Mouse (Mus musculus) forebrain, embryonic 13.5 days (tissue): ENCODE results near the gene Utf1. TPM values are rescaled to one million over a fixed set of nuclear protein-coding genes. Genes with fewer than 3 reads are reported as not detected.

Source experiments
- ATAC-seq: fragments of 200-750 bp; cut with Nextera tagmentation; 2 replicates; pipeline ENCODE4 v1.8.0; 2017
- H3K27ac ChIP-seq: fragments of 300-500 bp; sonication (generic); 2 replicates; pipeline ENCODE4 v1.5.1; 2015; ENCODE audit warnings: inconsistent platforms, mild to moderate bottlenecking, moderate library complexity
- H3K27me3 ChIP-seq: fragments of 300-500 bp; sonication (generic); 2 replicates; pipeline ENCODE4 v1.6.1; 2015; ENCODE audit warnings: mild to moderate bottlenecking, inconsistent platforms
- H3K36me3 ChIP-seq: fragments of 300-500 bp; sonication (generic); 2 replicates; pipeline ENCODE4 v1.6.1; 2015; ENCODE audit warnings: mild to moderate bottlenecking, inconsistent platforms; ENCODE audit not compliant: poor library complexity, severe bottlenecking
- H3K4me1 ChIP-seq: fragments of 300-500 bp; sonication (generic); 2 replicates; pipeline ENCODE4 v1.6.1; 2015; ENCODE audit warnings: inconsistent platforms
- H3K4me2 ChIP-seq: fragments of 300-500 bp; sonication (generic); 2 replicates; pipeline ENCODE4 v1.6.1; 2015; ENCODE audit warnings: inconsistent platforms, mild to moderate bottlenecking, moderate library complexity
- H3K4me3 ChIP-seq: fragments of 300-500 bp; sonication (generic); 2 replicates; pipeline ENCODE4 v1.5.1; 2015; ENCODE audit warnings: mild to moderate bottlenecking, inconsistent platforms
- H3K9ac ChIP-seq: fragments of 300-500 bp; sonication (generic); 2 replicates; pipeline ENCODE4 v1.6.1; 2015; ENCODE audit warnings: mild to moderate bottlenecking, inconsistent platforms
- H3K9me3 ChIP-seq: fragments of 300-500 bp; sonication (generic); replicated peaks from 2 replicates; pipeline ENCODE4 v1.6.1; 2016; ENCODE audit warnings: inconsistent platforms
- WGBS: fragments of 180-500 bp; shearing (Covaris S2); methylation state at CpG from one replicate; pipeline ENCODE4 v1.1.7; 2015; 5-methylcytosine and 5-hydroxymethylcytosine counted together
- polyA plus RNA-seq: library from polyadenylated mRNA; unstranded; fragments of >200 nt; fragmentation: Nextera tagmentation; extraction: Ambion mirVana; gene quantifications from 2 replicates; pipeline ENCODE4 v1.2.1, GENCODE M21; 2015

Gene Utf1
- polyA plus RNA-seq, 1 experiment from 2014 or later, result not detected

- Histone ChIP-seq H3K9ac (no peak overlapping the region; the same call in 1 of the 2 replicates), H3K27me3 (peaks cover 35% of the 10 kb centered on the region), H3K36me3 (no peaks in the 10 kb centered on the region), H3K9me3 (no peaks in the 10 kb centered on the region), H3K4me1 (peaks cover 21% of the 10 kb centered on the region), H3K27ac (no peak overlapping the region), H3K4me2 (no peak overlapping the region), H3K4me3 (no peak overlapping the region)
- WGBS, result 34% methylated on average over 6 of the region's 6 CpGs
- ATAC-seq, result peak; percentile 65
Observed at GRCm38 (mm10) chr7:139909469-139909868, 34.1 kb upstream of the Utf1 start.

DNA sequence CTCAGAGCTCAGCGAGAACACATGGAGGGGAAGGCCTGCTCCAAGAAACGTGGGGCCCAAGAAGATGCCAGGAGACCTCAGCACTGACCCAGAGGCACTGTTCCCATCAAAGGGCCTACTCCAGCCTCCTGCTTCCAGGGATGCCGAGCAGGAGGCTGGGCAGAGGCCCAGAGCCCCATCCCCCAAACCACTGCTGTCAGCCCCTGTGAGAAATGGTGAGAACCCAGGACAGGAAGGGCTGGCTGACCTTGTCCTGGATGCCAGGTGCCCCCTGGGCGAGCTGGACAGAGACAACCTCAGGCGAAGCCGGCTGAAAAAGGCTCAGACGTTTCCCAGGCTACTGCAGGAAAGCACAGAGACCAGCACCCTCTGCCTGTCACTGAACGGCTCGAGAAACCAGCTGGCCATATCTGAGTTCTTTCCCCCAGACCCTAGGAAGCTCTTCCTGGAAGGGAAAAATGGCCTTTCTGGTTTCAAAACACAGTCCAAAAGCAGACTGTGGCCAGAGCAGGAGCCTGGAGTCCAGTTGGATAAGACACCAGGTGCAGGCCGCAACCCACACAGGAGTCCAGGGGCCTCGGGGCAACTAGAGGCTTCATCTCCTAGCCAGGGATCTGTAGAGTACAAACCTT is 33.3 kb upstream of the Utf1 start:
- Histone ChIP-seq H3K4me3 (no peak overlapping the region), H3K4me2 (no peak overlapping the region), H3K36me3 (no peaks in the 10 kb centered on the region), H3K27me3 (peaks cover 36% of the 10 kb centered on the region), H3K27ac (no peak overlapping the region), H3K4me1 (peaks cover 21% of the 10 kb centered on the region), H3K9ac (no peak overlapping the region), H3K9me3 (no peaks in the 10 kb centered on the region)
- no peak for ATAC-seq
- WGBS, result 61% methylated on average over 11 of the region's 11 CpGs

DNA sequence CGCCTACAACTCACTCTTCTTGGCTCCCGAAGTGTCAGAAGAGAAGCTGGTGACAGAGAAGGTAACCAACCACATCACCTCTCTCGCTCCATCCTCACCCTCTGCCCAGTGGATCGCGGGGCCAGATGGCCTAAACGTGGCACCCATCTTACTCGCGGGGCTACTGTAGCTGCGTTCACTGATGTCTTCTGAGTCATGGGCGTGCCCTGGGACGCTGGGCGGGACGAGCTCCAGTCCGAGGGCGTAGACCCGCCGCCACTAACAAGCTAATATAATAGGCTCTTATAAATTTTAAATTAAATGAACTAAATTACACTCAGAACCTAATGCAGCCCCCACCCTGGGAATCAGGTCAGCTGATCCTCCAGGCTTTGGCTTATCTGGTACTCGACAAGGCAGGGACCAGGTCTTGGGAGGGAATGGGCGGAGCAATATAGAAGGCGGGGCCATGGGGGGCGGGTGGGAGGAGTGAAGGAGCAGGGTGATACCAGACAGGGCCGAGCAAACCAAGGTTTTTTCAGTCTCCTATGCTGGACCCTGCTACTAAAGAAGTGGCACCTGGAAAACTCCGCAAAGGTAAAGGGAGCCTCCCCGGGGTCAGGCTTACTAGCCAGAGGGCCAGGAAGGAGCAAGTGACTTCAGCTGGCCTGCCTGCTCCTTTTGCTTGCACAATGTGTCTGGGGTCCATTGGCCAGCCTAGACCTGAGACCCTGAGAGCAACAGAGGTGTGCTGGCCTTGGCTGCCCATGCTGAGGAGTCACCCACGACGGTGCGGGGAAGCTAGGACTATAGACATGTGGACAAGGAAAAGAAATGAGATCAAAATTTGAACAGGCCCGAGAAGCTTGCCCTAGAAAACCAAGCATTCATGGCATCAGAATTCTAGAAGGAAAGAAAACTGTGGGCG is 29.2 kb upstream of the Utf1 start:
- 11% methylated on average over 29 of the region's 29 CpGs for WGBS
- no peak overlapping the region for H3K9ac ChIP-seq
- H3K27ac ChIP-seq, result no peak overlapping the region
- peaks cover 61% of the 10 kb centered on the region for H3K27me3 ChIP-seq
- H3K4me1 ChIP-seq, result peaks cover 14% of the 10 kb centered on the region
- peak overlapping the region; percentile 47 for H3K4me2 ChIP-seq
- H3K9me3 ChIP-seq, result no peaks in the 10 kb centered on the region
- peak overlapping the region; percentile 25 for H3K4me3 ChIP-seq
- no peaks in the 10 kb centered on the region for H3K36me3 ChIP-seq
- peak; percentile 60; the same call in 1 of the 2 replicates for ATAC-seq

DNA sequence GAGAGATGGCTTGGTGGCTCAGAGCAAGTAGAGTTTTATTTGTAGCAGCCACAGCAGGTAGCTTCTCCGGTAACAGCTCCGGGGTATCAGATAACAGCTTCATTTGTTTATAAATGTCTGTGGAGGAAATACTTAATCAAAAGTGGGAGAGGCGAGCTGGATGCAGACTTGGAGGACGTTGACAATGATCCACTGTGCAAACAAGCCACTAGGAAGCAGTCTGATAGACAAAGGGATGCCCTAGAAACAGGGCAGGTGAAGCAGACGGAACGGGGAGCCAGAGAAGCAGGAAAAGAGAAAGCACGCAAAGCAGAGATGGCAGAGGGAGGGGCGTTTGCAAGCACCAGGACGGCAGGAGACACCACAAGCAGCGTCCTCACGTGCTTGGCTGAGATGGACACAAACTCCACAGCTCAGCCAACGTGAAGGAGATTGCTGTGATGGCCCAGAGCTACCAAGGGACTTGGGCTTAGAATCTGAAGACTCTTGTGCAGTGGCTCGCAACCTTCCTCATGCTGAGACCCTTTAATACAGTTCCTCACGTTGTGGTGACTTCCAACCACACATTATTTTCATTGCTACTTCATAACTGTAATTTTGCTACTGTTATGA is 27.8 kb upstream of the Utf1 start:
- Histone ChIP-seq H3K4me1 (peaks cover 5% of the 10 kb centered on the region; the same call in 1 of the 2 replicates), H3K4me3 (no peak overlapping the region), H3K4me2 (peak overlapping the region; percentile 16; the same call in 1 of the 2 replicates), H3K36me3 (no peaks in the 10 kb centered on the region), H3K27me3 (peaks cover 70% of the 10 kb centered on the region), H3K9ac (no peak overlapping the region; the same call in 1 of the 2 replicates), H3K27ac (no peak overlapping the region), H3K9me3 (no peaks in the 10 kb centered on the region)
- ATAC-seq, result no peak
- WGBS, result 7% methylated on average over 14 of the region's 14 CpGs

DNA sequence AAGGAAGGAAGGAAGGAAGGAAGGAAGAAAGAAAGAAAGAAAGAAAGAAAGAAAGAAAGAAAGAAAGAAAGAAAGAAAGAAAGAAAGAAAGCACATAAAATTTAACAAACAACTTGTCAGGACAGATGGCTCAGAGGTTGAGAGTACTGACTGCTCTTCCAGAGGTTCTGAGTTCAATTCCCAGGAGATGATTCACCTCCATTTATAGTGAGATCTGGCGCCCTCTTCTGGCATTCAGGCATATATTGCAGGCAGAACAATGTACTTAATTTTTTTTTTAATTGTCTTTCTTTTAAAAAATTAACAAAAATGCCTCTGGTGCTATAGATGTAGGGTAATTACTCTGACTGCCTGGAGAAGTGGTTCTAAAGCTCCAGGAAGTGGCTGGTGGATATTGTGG is 27.2 kb upstream of the Utf1 start:
- no peak overlapping the region for H3K9ac ChIP-seq
- no peak overlapping the region for H3K27ac ChIP-seq
- WGBS, result 0% methylated on average over 1 of the region's 1 CpGs
- H3K4me2 ChIP-seq, result no peak overlapping the region
- H3K27me3 ChIP-seq, result peaks cover 75% of the 10 kb centered on the region
- ATAC-seq, result no peak
- no peaks in the 10 kb centered on the region for H3K36me3 ChIP-seq
- peaks cover 5% of the 10 kb centered on the region; the same call in 1 of the 2 replicates for H3K4me1 ChIP-seq
- no peak overlapping the region for H3K4me3 ChIP-seq
- no peaks in the 10 kb centered on the region for H3K9me3 ChIP-seq

- no peak overlapping the region for H3K4me2 ChIP-seq
- H3K9me3 ChIP-seq, result no peaks in the 10 kb centered on the region
- H3K36me3 ChIP-seq, result no peaks in the 10 kb centered on the region
- H3K27ac ChIP-seq, result no peak overlapping the region
- 77% methylated on average over 4 of the region's 4 CpGs for WGBS
- no peak overlapping the region for H3K9ac ChIP-seq
- peaks cover 61% of the 10 kb centered on the region for H3K27me3 ChIP-seq
- H3K4me1 ChIP-seq, result peaks cover 5% of the 10 kb centered on the region; the same call in 1 of the 2 replicates
- H3K4me3 ChIP-seq, result no peak overlapping the region
- ATAC-seq, result no peak
Observed at GRCm38 (mm10) chr7:139918262-139918661, 25.3 kb upstream of the Utf1 start.

DNA sequence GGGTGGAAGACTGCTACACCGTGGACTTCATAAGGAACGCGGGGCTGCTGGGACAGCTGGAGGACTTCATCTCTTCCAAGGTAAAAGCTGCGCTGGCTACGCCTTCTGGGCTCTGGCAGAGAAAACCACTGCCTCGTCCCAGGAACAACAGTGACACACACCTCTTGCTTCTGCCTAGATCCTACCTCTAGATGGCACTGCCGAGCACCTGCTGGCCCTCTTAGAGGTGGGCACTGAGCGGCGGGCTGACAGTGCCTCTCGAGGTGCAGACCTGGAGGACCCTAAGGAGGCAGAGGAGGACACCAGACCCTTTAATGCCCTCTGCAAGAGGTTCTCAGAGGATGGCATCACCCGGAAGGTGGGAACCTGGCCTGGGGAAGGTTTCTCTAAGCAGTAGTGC is 12.9 kb upstream of the Utf1 start:
- Histone ChIP-seq H3K4me1 (no peaks in the 10 kb centered on the region), H3K9ac (no peak overlapping the region), H3K9me3 (no peaks in the 10 kb centered on the region), H3K27ac (no peak overlapping the region), H3K4me2 (no peak overlapping the region), H3K27me3 (peaks cover 4% of the 10 kb centered on the region), H3K4me3 (no peak overlapping the region), H3K36me3 (no peaks in the 10 kb centered on the region)
- peak; percentile 53; the same call in 1 of the 2 replicates for ATAC-seq
- 15% methylated on average over 11 of the region's 11 CpGs for WGBS

DNA sequence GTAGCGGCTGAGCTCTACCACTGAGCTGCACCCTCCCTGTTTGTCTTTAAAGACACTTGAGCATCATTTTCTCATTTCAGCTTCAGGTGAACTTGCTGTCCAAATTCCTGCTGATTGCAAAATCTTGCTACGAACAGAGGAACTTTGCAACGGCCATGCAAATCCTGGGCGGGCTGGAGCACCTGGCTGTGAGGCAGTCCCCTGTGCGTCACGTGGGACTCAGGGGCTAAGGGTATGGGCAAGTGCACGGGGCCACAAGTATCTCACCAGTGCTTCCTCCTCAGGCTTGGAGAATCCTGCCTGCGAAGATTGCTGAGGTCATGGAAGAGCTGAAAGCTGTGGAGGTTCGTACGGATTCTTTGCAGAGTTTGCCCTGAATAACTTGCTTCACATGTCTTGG is 6.9 kb upstream of the Utf1 start:
- Histone ChIP-seq H3K4me1 (no peaks in the 10 kb centered on the region), H3K4me2 (no peak overlapping the region), H3K9me3 (no peaks in the 10 kb centered on the region), H3K27ac (no peak overlapping the region), H3K9ac (no peak overlapping the region), H3K27me3 (peaks cover 21% of the 10 kb centered on the region), H3K36me3 (no peaks in the 10 kb centered on the region), H3K4me3 (no peak overlapping the region)
- ATAC-seq, result no peak
- 90% methylated on average over 10 of the region's 10 CpGs for WGBS

DNA sequence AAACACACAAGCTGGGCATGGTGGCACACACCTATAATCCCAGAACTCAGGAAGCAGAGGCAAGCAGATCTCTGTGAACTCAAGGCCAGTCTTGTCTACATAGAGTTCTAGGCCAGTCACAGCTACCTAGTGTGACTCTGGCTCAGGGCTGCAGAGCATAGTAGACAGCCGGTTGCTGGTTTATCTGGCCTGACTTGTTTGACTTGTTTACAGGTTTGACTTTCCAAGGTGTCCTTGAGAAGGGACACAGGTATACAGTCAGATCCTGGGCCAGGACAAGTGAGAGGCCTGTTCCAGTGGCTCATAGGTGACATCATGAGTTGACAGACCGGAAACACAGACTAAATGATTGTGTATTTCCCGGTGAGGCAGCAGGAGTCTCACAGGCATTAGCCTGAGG is 6.5 kb upstream of the Utf1 start:
- Histone ChIP-seq H3K27me3 (peaks cover 25% of the 10 kb centered on the region), H3K27ac (no peak overlapping the region), H3K9me3 (no peaks in the 10 kb centered on the region), H3K4me2 (no peak overlapping the region), H3K36me3 (no peaks in the 10 kb centered on the region), H3K4me3 (no peak overlapping the region), H3K4me1 (no peaks in the 10 kb centered on the region), H3K9ac (no peak overlapping the region)
- WGBS, result 82% methylated on average over 3 of the region's 3 CpGs
- no peak for ATAC-seq

DNA sequence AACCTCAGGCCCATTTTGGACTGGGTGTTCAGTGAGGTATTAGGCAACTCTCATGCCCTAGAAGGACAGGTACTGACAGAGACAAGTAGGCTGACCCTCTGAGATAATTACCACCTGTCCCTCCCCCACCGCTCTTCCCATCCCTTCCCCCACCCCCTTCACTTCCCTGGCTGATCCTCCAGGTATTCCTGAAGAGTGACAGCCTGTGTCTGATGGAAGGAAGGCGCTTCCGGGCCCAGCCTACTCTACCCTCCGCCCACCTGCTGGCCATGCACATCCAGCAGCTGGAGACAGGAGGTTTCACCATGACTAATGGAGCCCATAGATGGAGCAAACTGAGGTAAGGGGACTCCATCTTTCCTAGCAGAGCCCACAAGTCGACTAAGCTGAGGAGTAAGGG is 5.8 kb upstream of the Utf1 start:
- Histone ChIP-seq H3K36me3 (no peaks in the 10 kb centered on the region), H3K4me2 (no peak overlapping the region), H3K4me1 (no peaks in the 10 kb centered on the region), H3K4me3 (no peak overlapping the region), H3K27ac (no peak overlapping the region), H3K27me3 (peaks cover 32% of the 10 kb centered on the region), H3K9me3 (no peaks in the 10 kb centered on the region), H3K9ac (no peak overlapping the region)
- ATAC-seq, result no peak
- WGBS, result 71% methylated on average over 5 of the region's 5 CpGs

GRCm38 (mm10) chr7:139940476-139941209 is 2.9 kb upstream of the Utf1 start:
- Histone ChIP-seq H3K27me3 (peaks cover 60% of the 10 kb centered on the region), H3K27ac (no peak overlapping the region), H3K4me2 (no peak overlapping the region), H3K4me3 (no peak overlapping the region), H3K9me3 (no peaks in the 10 kb centered on the region), H3K4me1 (peaks cover 13% of the 10 kb centered on the region), H3K36me3 (no peaks in the 10 kb centered on the region), H3K9ac (no peak overlapping the region)
- no peak for ATAC-seq
- 65% methylated on average over 16 of the region's 16 CpGs for WGBS
